Mouse (Mus musculus): ENCODE measurements around the gene Tfcp2l1.

Gene Tfcp2l1

GRCm38 (mm10) chr1:118650771-118651080 lies 23.0 kb downstream of the Tfcp2l1 start:
- DNase-seq (ENCODE audit: extremely low spot score, low spot score) = no peak

- DNase-seq (ENCODE audit: extremely low spot score, low spot score) = no peak
These were observed 31.0 kb downstream of the Tfcp2l1 start for GRCm38 (mm10) chr1:118658716-118659115.

- no peak for DNase-seq (ENCODE audit: extremely low spot score, low spot score)
These were observed 33.2 kb downstream of the Tfcp2l1 start for GRCm38 (mm10) chr1:118660880-118661465.

GRCm38 (mm10) chr1:118663062-118663461 lies 35.3 kb downstream of the Tfcp2l1 start:
- DNase-seq (ENCODE audit: extremely low spot score, low spot score) = no peak

- DNase-seq (ENCODE audit: extremely low spot score, low spot score) = no peak
These were observed 39.8 kb downstream of the Tfcp2l1 start for GRCm38 (mm10) chr1:118667536-118667935.

DNA sequence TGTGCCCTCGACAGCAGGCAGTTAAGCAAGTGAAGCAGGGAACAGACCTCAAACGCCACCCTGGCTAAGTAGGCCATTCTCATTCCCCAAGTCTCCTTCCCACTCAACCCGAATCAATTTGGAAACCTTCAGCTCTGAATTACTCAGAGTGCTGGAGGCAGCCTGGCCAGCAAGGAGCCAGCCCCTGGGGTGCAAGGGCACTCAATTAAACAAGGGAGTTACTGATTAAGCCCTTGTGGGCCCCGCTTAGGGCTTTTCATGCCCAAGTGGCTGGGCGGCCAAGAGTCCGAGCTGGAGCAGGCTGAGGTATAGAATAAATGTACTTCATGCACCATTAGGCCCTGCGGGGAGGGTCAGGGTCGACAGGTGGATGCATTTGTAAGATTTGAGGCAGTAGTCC lies 44.5 kb downstream of the Tfcp2l1 start:
- no peak for DNase-seq (ENCODE audit: extremely low spot score, low spot score)

DNA sequence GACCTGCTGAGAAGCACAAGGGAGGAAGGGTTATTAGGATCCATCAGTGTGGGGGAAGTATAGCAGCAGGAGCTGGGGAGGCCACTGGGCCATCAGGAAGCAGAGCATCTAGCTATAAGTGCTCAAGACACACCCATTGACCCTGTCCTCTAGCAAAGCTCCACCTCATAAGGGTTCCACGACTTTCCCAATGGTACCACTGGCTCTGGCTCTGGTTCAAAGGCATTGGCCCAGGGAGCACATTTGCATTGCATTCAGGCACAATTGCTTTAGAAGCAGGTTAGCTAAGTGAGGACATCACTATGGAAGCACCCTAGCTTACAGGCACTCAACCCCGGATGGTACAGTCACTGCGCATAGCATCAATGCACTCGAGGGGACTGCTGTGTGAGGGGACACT lies 46.4 kb downstream of the Tfcp2l1 start:
- no peak for DNase-seq (ENCODE audit: extremely low spot score, low spot score)

GRCm38 (mm10) chr1:118681980-118682379 lies 54.2 kb downstream of the Tfcp2l1 start:
- DNase-seq (ENCODE audit: extremely low spot score, low spot score) = no peak

DNA sequence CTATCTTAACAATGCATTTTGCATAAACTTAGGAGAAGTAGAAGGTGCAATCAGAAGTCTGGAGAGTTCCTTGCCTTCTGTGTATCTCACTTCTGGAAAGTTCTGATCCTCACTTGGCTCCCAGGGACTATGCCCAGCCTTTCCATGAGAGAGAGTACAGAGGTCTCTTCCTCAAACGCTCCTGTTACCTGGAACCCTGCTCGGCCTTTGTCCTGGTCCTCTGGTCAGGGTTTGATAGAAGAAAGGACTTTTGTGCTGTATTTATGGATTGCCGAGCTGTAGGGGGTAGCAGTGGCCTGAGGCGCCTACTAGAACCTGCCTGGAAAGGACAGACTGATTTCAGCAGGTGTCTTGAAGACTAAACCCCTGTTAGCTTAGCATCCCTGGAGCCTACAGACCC lies 55.9 kb downstream of the Tfcp2l1 start:
- DNase-seq (ENCODE audit: extremely low spot score, low spot score) = no peak

DNA sequence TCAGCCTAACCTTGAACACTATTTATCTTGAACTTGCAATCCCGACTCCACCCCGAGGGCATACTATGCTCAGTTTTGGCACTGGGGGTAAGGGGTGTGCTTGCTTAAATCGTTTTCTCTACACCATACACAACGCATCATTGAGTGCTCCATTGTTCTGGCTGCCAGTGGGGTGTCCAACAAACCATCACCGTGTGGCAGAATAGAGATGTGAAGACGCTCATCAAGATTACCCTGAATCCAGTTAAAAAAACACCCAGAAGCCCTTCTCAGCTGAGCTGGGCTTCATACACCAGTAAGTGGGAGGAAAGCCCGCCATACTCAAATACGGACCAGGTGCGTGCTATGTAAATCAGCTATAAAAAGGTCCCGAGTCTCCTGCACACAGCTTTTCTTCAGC lies 60.0 kb downstream of the Tfcp2l1 start:
- DNase-seq (ENCODE audit: extremely low spot score, low spot score) = no peak

DNA sequence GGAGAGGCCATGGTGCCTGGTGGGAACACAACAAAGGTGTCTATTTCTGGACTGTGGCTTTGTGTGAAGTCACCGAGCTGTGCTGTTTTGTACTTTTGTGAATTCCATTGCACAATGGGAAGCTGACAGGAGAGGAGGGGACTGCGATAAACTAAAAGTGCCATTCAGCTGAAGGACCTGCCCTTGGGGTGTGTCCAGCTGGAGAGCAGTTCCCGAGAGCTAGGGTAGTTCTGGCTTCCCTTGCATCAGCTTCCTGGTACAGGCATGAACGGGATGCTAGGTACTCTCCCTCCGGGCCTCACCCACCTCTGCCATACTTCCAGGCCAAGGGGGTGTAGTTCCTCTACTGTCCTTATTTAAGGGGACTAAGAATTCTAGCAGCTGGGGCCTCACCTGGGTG lies 62.1 kb downstream of the Tfcp2l1 start:
- DNase-seq (ENCODE audit: extremely low spot score, low spot score) = no peak

DNA sequence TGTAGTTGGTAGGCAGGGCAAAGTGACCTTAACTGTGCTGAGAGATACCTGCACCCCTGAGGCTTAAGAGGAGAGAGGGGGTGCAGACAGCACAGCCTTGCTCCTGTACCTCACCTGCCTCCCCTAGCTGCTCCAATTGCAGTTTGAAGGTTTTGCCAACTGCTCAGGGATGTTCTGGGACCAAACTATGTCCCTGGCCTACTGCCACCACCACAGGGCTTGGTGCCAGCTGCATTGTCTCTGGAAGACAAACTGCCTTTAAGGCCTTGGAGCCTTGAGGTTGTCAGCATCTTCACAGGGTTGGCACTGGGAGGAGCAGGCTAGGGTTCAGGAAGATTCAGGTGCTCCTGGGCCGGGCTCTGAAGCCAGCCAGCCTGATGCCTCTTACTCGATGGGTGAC lies 66.7 kb downstream of the Tfcp2l1 start:
- no peak for DNase-seq (ENCODE audit: extremely low spot score, low spot score)

GRCm38 (mm10) chr1:118697906-118698305 lies 70.2 kb downstream of the Tfcp2l1 start:
- DNase-seq (ENCODE audit: extremely low spot score, low spot score) = no peak

GRCm38 (mm10) chr1:118699118-118699890 lies 71.6 kb downstream of the Tfcp2l1 start:
- DNase-seq (ENCODE audit: extremely low spot score, low spot score) = no peak

DNA sequence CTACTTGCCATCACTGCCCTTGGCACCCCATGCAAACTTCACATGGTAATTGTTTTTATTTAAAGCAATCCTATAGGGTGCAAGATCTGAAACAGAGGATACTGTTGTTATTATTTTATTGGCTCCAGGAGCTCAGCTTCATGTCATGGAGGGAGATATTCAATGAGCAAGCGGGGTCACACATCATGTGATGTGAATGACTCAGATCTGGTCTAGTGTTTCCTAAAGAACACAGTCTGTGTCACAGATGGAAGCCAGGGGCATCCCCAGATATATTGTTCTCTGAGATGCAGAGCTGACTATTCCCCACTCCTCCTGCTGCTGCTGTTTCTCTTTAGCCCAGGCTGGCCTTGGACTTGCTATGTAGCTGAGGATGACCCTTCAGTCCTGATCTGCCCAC lies 72.2 kb downstream of the Tfcp2l1 start:
- no peak for DNase-seq (ENCODE audit: extremely low spot score, low spot score)

- DNase-seq (ENCODE audit: extremely low spot score, low spot score) = no peak
These were observed 83.9 kb downstream of the Tfcp2l1 start for GRCm38 (mm10) chr1:118711606-118712005.

- no peak for DNase-seq (ENCODE audit: extremely low spot score, low spot score)
These were observed 88.5 kb downstream of the Tfcp2l1 start for GRCm38 (mm10) chr1:118716225-118716624.

DNA sequence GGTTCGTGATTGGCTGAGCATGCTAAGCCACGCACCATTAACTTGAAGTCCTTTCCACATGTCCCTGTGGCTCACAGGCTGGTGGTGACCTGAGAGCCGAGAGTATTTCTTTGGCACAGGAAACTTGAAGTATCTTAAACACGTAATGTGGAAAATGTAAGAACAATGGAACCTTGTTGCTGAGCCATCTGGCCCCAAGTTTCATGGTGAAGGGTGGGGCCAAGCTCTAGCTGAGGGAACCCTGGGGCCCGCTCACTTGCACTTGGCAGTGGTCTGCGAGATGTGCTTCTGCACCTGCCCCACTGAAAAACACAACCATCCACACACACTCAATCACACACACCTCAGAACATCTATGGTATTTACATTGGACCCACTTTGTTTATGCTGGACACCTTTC lies 90.3 kb downstream of the Tfcp2l1 start:
- no peak for DNase-seq (ENCODE audit: extremely low spot score, low spot score)

DNA sequence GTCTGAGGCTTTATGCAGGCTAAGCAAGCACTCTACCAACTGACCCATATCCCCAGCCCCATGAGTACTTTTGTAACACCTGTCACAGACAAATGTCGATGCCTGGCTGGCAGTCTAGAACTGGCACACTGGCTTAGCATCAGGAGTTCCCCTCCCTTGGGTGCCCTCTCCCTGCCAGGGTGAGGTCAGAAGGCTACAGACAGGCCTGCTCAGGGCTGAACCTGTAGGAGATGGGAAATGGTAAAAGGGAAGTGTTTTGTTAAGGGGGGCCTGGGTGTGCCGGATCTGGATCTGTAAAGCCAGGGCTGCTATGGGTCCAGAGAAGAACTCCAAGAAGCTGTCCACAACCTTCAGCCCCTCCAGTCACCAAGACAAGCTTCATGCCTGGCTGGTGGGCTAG lies 92.0 kb downstream of the Tfcp2l1 start:
- no peak for DNase-seq (ENCODE audit: extremely low spot score, low spot score)

DNA sequence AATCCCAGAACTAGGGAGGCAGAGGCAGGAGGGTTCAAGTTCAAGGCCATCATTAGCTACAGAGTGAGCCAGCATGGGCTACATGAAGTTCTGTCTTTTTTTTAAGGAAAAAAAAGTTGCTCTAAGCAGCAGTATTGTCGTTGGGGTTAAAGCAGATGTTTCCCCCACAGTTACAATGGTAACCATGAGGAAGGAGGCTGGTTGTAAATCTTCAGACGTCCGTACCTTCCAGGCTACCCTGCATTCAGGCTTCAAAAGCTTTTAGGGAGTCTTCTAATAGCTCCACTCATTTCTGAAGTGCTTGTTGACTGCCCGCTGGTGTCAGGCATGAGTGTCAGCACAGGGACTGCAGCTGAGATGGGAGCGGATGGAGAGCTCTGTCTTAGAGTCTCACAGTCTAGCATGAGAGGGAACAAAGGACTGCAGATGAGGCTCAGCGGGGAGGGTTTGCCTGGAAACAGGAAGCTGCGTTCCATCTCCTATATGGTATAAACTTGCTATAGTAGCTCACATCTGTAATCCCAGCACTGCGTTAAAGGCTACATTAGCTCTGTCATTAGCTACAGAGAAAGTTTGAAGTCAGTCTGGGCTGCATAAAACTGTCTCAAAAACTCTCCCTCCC lies 92.8 kb downstream of the Tfcp2l1 start:
- DNase-seq (ENCODE audit: extremely low spot score, low spot score) = no peak

- no peak for DNase-seq (ENCODE audit: extremely low spot score, low spot score)
These were observed 99.3 kb downstream of the Tfcp2l1 start for GRCm38 (mm10) chr1:118727075-118727474.

DNA sequence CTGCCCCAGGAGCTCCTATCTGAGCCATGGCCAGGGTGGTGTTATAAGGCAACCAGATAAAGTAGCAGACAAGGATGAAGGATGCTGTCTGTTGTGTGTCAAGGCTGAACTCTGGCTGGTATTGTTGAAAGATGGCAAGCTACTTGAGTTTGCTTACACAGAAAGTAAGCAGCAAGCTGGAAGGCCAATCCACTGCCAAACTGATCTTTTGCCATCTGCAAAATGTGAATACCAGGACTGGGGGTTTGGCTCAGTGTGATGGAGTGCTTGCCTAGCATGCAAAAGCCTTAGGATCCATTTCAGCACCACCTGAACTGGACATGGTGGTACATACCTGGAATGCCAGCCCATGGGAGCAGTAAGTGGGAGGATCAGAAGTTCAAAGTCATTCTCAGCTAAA lies 101.1 kb downstream of the Tfcp2l1 start:
- no peak for DNase-seq (ENCODE audit: extremely low spot score, low spot score)
